Mouse (Mus musculus) liver, embryonic 14.5 days (tissue): ENCODE measurements around the gene Vsir. TPM values are rescaled to one million over a fixed set of nuclear protein-coding genes. Genes with fewer than 3 reads are reported as not detected.

Source experiments
- ATAC-seq: fragments of 200-750 bp; cut with Nextera tagmentation; 2 replicates; pipeline ENCODE4 v1.8.0; 2017; ENCODE audit warnings: moderate number of reproducible peaks, mild to moderate bottlenecking, moderate library complexity; ENCODE audit not compliant: insufficient read depth
- DNase-seq, 3 experiments: peaks; one replicate each; pipeline ENCODE4 v3.0.0-alpha.2; 2012 to 2013; ENCODE audit warnings: low read depth in 3 of 3, low spot score in 3 of 3
- H3K27ac ChIP-seq: fragments of 300-500 bp; sonication (generic); 2 replicates; pipeline ENCODE4 v1.5.1; 2014; ENCODE audit warnings: moderate library complexity, mild to moderate bottlenecking, control low read depth, inconsistent platforms
- H3K27me3 ChIP-seq: fragments of 300-500 bp; sonication (generic); 2 replicates; pipeline ENCODE4 v1.6.1; 2014; ENCODE audit warnings: mild to moderate bottlenecking, low read length, moderate library complexity; ENCODE audit not compliant: control insufficient read depth, insufficient read depth
- H3K36me3 ChIP-seq: fragments of 300-500 bp; sonication (generic); replicated peaks from 2 replicates; pipeline ENCODE4 v1.6.1; 2014; ENCODE audit warnings: low read depth; ENCODE audit not compliant: control insufficient read depth, insufficient read depth
- H3K4me1 ChIP-seq, 2 experiments: fragments of 200-500 bp in 1 of 2; fragments of 300-500 bp in 1 of 2; sonication (generic) in 1 of 2; replicated peaks; 2 replicates each; pipeline ENCODE4 v1.6.1; 2012 to 2014; ENCODE audit warnings: antibody characterized with exemption in 1 of 2, inconsistent platforms in 1 of 2, low read length in 1 of 2; ENCODE audit not compliant: control insufficient read depth in 2 of 2, insufficient read depth in 2 of 2
- H3K4me2 ChIP-seq: fragments of 300-500 bp; sonication (generic); 2 replicates; pipeline ENCODE4 v1.6.1; 2014; ENCODE audit warnings: low read depth, mild to moderate bottlenecking, control low read depth, moderate library complexity
- H3K4me3 ChIP-seq, 2 experiments: fragments of 200-500 bp in 1 of 2; fragments of 300-500 bp in 1 of 2; sonication (generic) in 1 of 2; 2 replicates each; pipeline ENCODE4 v1.5.1; 2012 to 2014; ENCODE audit warnings: low read depth in 2 of 2, low read length in 2 of 2, mild to moderate bottlenecking in 2 of 2, control low read depth in 1 of 2, inconsistent platforms in 1 of 2, moderate library complexity in 1 of 2; ENCODE audit not compliant: insufficient read depth in 1 of 2
- H3K9ac ChIP-seq: fragments of 300-500 bp; sonication (generic); replicated peaks from 2 replicates; pipeline ENCODE4 v1.6.1; 2014; ENCODE audit warnings: mild to moderate bottlenecking, control low read depth, moderate library complexity
- H3K9me3 ChIP-seq: fragments of 300-500 bp; sonication (generic); 2 replicates; pipeline ENCODE4 v1.6.1; 2016; ENCODE audit warnings: low read length, mixed read lengths; ENCODE audit not compliant: control insufficient read depth
- CTCF ChIP-seq: IDR thresholded peaks from 2 replicates; pipeline ENCODE4 v1.5.1; 2016; ENCODE audit warnings: antibody characterized with exemption, low read depth, control low read depth
- EP300 ChIP-seq: IDR thresholded peaks from 2 replicates; pipeline ENCODE4 v1.6.1; 2016; ENCODE audit warnings: antibody characterized with exemption, low read depth
- WGBS: fragments of 180-500 bp; shearing (Covaris S2); extraction: QIAGEN DNeasy Blood & Tissue Kit; methylation state at CpG from one replicate; pipeline ENCODE4 v1.1.7; 2014; ENCODE audit not compliant: insufficient replicate concordance; 5-methylcytosine and 5-hydroxymethylcytosine counted together
- polyA plus RNA-seq, 2 experiments: library from polyadenylated mRNA; depleted of rRNA in 1 of 2; stranded (reverse) in 1 of 2; unstranded in 1 of 2; fragments of >200 nt; fragmentation: Nextera tagmentation in 1 of 2; extraction: Ambion mirVana in 1 of 2; gene quantifications; 2 replicates each; pipeline versions ENCODE4 v1.2.1 to v1.2.3; 2012 to 2014

Vsir gene
- 6.9 and 8.8 TPM in 2 replicates for polyA plus RNA-seq (2012; rRNA removed)
- polyA plus RNA-seq (2014; fragmentation: Nextera tagmentation; extraction: Ambion mirVana): 6.2 and 6.6 TPM in 2 replicates

DNA sequence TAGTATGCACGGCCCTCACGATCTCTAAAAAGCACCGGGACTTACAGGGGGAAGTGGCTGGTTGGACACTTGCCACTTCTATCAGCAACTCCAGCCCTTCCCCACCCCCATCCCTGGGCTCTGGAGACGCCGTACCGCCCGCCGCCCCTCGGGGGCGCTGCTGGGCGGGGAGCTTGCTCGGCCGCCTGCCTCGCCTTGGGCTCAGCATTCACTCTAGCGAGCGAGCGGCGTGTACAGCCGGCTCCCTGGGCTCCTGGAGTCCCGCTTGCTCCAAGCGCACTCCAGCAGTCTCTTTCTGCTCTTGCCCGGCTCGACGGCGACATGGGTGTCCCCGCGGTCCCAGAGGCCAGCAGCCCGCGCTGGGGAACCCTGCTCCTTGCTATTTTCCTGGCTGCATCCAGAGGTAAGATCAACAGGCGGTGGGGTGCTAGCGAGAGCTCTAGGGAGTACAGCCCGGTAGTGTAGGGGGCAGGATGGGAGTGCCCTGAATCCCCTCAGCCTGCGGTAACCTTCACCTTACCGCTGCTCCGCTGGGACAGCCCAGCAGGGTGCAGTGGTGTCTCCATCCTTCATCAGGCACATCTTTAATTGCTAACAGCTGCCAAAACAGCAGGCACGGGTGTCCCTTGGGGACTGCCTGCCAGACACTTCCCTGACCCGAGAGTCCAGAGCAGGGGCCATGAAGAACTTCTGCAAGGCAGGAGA, at the start of gene Vsir:
Gene Vsir (plus strand): TSS at position 151 of the 705 bp plus-strand sequence.
- peak within 1 kb of the TSS; percentile 87 for H3K9ac ChIP-seq
- peak within 1 kb of the TSS; percentile 80 for H3K4me2 ChIP-seq
- no peaks in the 10 kb centered on the region for H3K36me3 ChIP-seq
- peak within 1 kb of the TSS; percentile 71 for H3K27ac ChIP-seq
- peaks cover 28 to 51% of the 10 kb centered on the region in 2 experiments for H3K4me1 ChIP-seq
- DNase-seq (peak; percentile 56 to 71 (median 60)), ATAC-seq (peak; percentile 69)
- WGBS: under 1% methylated on average over 36 of the region's 37 CpGs
- peak within 1 kb of the TSS; percentile 71 to 77 for H3K4me3 ChIP-seq
- H3K9me3 ChIP-seq: no peaks in the 10 kb centered on the region
- no peaks in the 10 kb centered on the region for H3K27me3 ChIP-seq
- TF ChIP-seq CTCF (peak; percentile 83), EP300 (no peak)

DNA sequence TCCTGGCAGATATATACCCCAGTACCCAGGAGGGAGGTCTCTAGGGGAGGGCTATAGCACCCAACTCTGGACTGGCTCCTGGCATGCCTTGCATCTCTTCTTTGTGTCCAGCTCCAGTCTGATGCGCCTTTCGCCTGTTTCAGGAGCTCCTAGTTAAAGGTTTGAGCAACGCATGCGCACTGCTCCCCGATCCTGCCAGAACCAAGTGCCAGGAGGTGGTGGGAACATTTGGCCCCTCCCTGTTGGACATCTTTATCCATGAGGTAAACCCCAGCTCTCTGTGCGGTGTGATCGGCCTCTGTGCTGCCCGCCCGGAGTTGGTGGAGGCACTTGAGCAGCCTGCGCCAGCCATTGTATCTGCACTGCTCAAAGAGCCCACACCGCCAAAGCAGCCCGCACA, 47.0 kb upstream of the Vsir start:
- Histone ChIP-seq H3K9me3 (no peaks in the 10 kb centered on the region), H3K36me3 (peaks cover 36% of the 10 kb centered on the region), H3K4me2 (no peak overlapping the region), H3K4me3 (no peak overlapping the region), H3K27ac (no peak overlapping the region), H3K4me1 (no peaks in the 10 kb centered on the region), H3K9ac (no peak overlapping the region), H3K27me3 (no peaks in the 10 kb centered on the region)
- no peak for DNase-seq
- no peak for TF ChIP-seq EP300
- 89% methylated on average over 12 of the region's 12 CpGs for WGBS
- no peak for ATAC-seq

DNA sequence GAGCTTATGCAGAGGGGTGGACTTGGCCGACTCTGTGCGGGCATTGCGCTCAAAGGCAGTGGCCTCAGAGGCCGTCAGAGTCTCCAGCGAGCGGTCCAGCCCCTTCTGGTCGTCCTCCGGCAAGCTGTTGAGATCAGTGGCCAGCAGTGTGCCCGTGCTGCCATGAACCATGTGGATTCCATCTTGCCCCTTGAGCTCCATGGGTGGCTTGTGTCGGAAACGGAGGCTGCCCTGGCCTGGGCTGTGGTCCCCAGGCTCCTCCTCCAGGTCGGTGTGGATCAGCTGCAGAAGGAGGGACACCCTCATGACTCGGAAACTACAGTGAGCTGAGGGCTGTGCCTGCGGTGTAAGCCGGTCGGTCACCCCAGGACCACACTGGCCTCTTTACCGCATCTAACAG, 43.2 kb upstream of the Vsir start:
- no peaks in the 10 kb centered on the region for H3K4me1 ChIP-seq
- H3K27ac ChIP-seq: no peak overlapping the region

DNA sequence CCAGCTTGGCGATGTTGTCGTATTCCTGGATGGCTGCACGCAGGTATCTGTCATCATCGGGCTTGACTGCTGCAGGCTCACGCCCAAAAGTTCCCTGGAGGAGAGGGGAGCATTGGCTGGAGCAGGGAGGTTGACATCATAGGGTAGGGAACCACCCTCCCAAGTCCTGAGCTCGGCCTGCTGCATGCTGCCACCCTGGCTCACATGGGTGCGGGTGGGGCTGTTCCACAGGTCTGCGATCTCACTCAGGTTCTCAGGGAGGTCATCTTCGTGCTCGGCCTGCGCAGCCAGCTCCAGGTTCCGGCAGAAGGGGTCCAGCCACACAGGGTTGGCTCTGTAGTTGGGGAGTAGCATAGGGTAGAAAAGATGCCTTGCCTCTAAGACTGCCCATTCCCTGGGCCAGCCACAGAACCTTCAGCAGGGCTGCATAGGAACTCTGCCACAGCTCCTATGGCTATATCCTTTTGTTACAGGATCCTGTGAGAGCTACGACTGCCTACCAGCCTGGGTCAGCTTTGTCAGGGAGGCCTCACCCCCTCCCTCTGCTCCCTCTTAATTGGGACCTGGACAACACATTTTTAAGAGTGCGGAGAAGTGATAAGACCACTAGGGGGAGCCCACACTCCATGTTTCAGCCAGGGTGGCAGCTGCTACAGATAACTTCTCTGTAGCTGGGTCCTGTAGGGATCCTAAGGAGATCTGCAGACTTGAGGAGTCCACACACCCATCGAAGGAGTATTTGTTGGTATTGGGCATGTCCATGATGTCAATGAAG, 41.6 kb upstream of the Vsir start:
- H3K27ac ChIP-seq: no peak overlapping the region
- H3K4me2 ChIP-seq: no peak overlapping the region
- peak; percentile 65; the same call in 1 of the 2 replicates for ATAC-seq
- H3K4me1 ChIP-seq: no peaks in the 10 kb centered on the region
- no peak overlapping the region for H3K4me3 ChIP-seq
- H3K9me3 ChIP-seq: no peaks in the 10 kb centered on the region
- 56% methylated on average over 15 of the region's 15 CpGs for WGBS
- H3K9ac ChIP-seq: no peak overlapping the region
- H3K36me3 ChIP-seq: peaks cover 12% of the 10 kb centered on the region
- TF ChIP-seq CTCF (peak; percentile 90), EP300 (no peak)
- H3K27me3 ChIP-seq: no peaks in the 10 kb centered on the region
- DNase-seq: peak; percentile 48 to 56 (median 52)

More for the DNA sequence above, 43.2 kb upstream of the Vsir start:
- Histone ChIP-seq H3K36me3 (peaks cover 22% of the 10 kb centered on the region), H3K4me2 (no peak overlapping the region), H3K27me3 (no peaks in the 10 kb centered on the region), H3K4me3 (no peak overlapping the region), H3K9ac (no peak overlapping the region), H3K9me3 (no peaks in the 10 kb centered on the region)
- ATAC-seq (no peak), DNase-seq (no peak)
- WGBS: 82% methylated on average over 17 of the region's 17 CpGs
- TF ChIP-seq EP300 (no peak), CTCF (no peak)

DNA sequence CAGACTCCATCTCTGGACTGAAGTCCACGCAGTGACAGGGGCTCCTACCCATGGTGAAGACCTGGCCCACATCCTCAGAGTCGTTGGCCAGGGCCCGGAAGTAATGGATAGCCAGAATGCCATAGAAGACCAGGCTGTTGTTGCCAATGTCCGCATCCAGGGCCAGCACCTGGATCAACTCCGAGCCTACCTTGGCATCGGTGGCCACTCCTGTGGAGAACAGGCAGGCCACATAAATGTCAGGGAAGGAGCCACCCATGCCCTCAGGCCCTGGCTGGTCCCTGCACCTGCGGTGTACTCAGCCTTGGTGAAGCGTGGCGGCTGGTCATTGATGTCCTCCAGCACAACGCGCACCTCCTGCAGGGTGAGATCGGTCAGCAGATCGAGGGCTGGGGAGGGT, 36.0 kb upstream of the Vsir start:
- Histone ChIP-seq H3K27me3 (no peaks in the 10 kb centered on the region), H3K4me3 (no peak overlapping the region), H3K27ac (no peak overlapping the region), H3K4me1 (no peaks in the 10 kb centered on the region), H3K36me3 (no peaks in the 10 kb centered on the region), H3K4me2 (no peak overlapping the region), H3K9ac (no peak overlapping the region), H3K9me3 (no peaks in the 10 kb centered on the region)
- no peak for ATAC-seq
- no peak for TF ChIP-seq EP300
- DNase-seq: no peak
- WGBS: 81% methylated on average over 13 of the region's 13 CpGs
